Mouse (Mus musculus) heart, adult 2 months (tissue): ENCODE measurements around the gene Zfp52.

Source experiments
- CTCF ChIP-seq: fragments of 200-600 bp; IDR thresholded peaks from 2 replicates; pipeline ENCODE4 v1.8.1; 2022; ENCODE audit warnings: antibody characterized with exemption, mild to moderate bottlenecking, moderate library complexity
- EP300 ChIP-seq: fragments of 200-500 bp; IDR thresholded peaks from 2 replicates; pipeline ENCODE4 v1.6.1; 2011; ENCODE audit warnings: low read depth, low read length, control low read depth; ENCODE audit not compliant: insufficient read depth
- POLR2A ChIP-seq: fragments of 200-500 bp; IDR thresholded peaks from 2 replicates; pipeline ENCODE4 v1.6.1; 2011; ENCODE audit warnings: mild to moderate bottlenecking, low read depth, low read length, control low read depth; ENCODE audit not compliant: insufficient read depth

GRCm38 (mm10) chr17:21585521-21585920 lies 50.2 kb downstream of the Zfp52 start:
- TF ChIP-seq POLR2A (no peak), CTCF (no peak), EP300 (no peak)
